Mouse (Mus musculus): ENCODE data around the gene Sp6. TPM values are rescaled to one million over a fixed set of nuclear protein-coding genes. Genes with fewer than 3 reads are reported as not detected.

Gene Sp6
- total RNA-seq, 1 experiment = 5.0 TPM

DNA sequence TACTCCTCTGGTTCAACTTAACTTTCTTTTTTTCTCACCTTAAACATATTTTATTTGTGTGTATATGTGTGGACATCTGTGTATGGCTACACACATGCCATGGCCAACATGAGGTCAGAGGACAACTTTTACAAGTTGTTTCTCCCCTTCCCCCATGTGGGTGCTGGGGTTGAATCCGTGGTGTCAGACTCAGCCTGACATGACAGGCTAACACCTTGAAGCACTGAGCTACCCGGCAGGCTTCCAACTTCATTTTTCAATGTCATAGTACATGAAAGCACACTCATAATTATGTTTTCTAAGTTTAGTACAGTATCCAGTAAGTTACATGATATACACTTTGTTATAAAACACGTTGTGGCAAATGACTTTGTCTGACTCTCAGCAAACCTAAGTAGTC is 42.9 kb upstream of the Sp6 start:
- no peak overlapping the region for H3K27ac ChIP-seq (ENCODE audit: insufficient read depth, low read depth, low read length, poor library complexity, severe bottlenecking)
- DNase-seq (ENCODE audit: low read depth, low spot score) = no peak
- no peak for TF ChIP-seq MAFK (IDR thresholded peaks at IDR 0.05; ENCODE audit: insufficient read depth, low read depth, low read length)
- no peak for TF ChIP-seq CHD2 (IDR thresholded peaks at IDR 0.05; ENCODE audit: low read depth, low read length)
- TF ChIP-seq ZNF384 (IDR thresholded peaks at IDR 0.05; ENCODE audit: low read depth, low read length) = no peak
- no peak for TF ChIP-seq ZC3H11A (IDR thresholded peaks at IDR 0.05; ENCODE audit: borderline replicate concordance, low read depth, low read length)
- no peak for TF ChIP-seq HCFC1 (IDR thresholded peaks at IDR 0.05; ENCODE audit: borderline replicate concordance, insufficient read depth, low read length)
- H3K9me3 ChIP-seq (ENCODE audit: control insufficient read depth, insufficient read depth, low read depth, low read length) = no peaks in the 10 kb centered on the region
- no peak overlapping the region for H3K4me3 ChIP-seq (ENCODE audit: insufficient read depth in 1 of 2, low read depth in 1 of 2, low read length in 2 of 2, poor library complexity in 1 of 2, severe bottlenecking in 1 of 2)
- peaks cover 4% of the 10 kb centered on the region; the same call in 1 of the 2 replicates for H3K36me3 ChIP-seq (ENCODE audit: control insufficient read depth, insufficient read depth, low read length, poor library complexity, severe bottlenecking)
- in situ Hi-C loops (cut with MboI; ENCODE audit: low sequenced_read_pairs in 2 of 2, unreplicated experiment in 2 of 2) = no loop called here
- H3K9ac ChIP-seq (ENCODE audit: insufficient read depth, low read depth, low read length, poor library complexity, severe bottlenecking) = no peak overlapping the region
- H3K4me1 ChIP-seq (ENCODE audit: control insufficient read depth in 2 of 2, insufficient read depth in 2 of 2, low read length in 2 of 2, poor library complexity in 1 of 2) = peaks cover 8 to 20% of the 10 kb centered on the region in 2 experiments

DNA sequence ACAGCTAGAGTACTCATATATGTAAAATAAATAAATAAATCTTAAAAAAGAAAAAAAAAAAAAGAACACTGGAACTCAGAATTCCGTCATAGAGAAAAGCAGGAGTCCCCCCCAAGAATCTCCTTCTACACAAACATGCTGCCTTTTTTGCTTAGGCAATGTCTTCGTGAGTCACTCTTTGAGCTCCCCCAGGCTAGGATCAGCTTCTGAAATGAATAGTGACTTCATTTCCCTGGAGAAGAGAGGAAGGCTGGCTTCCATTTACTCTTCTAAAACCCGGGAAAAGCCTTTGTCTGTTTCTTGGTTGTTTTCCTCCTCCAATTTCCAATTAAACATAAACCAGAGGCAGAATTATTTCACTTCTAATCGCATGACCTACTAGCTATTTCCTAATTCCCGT is 40.3 kb upstream of the Sp6 start:
- Histone ChIP-seq H3K4me3 (ENCODE audit: insufficient read depth in 1 of 2, low read depth in 1 of 2, low read length in 2 of 2, poor library complexity in 1 of 2, severe bottlenecking in 1 of 2) (no peak overlapping the region), H3K36me3 (ENCODE audit: control insufficient read depth, insufficient read depth, low read length, poor library complexity, severe bottlenecking) (peaks cover 4% of the 10 kb centered on the region; the same call in 1 of the 2 replicates), H3K27ac (ENCODE audit: insufficient read depth, low read depth, low read length, poor library complexity, severe bottlenecking) (no peak overlapping the region), H3K9ac (ENCODE audit: insufficient read depth, low read depth, low read length, poor library complexity, severe bottlenecking) (no peak overlapping the region), H3K4me1 (ENCODE audit: control insufficient read depth in 2 of 2, insufficient read depth in 2 of 2, low read length in 2 of 2, poor library complexity in 1 of 2) (peaks cover 5 to 24% of the 10 kb centered on the region in 2 experiments), H3K9me3 (ENCODE audit: control insufficient read depth, insufficient read depth, low read depth, low read length) (no peaks in the 10 kb centered on the region)
- in situ Hi-C loops (cut with MboI; ENCODE audit: low sequenced_read_pairs in 2 of 2, unreplicated experiment in 2 of 2) = no loop called here
- no peak for TF ChIP-seq HCFC1 (IDR thresholded peaks at IDR 0.05; ENCODE audit: borderline replicate concordance, insufficient read depth, low read length)
- no peak for TF ChIP-seq ZC3H11A (IDR thresholded peaks at IDR 0.05; ENCODE audit: borderline replicate concordance, low read depth, low read length)
- no peak for TF ChIP-seq ZNF384 (IDR thresholded peaks at IDR 0.05; ENCODE audit: low read depth, low read length)
- no peak for TF ChIP-seq MAFK (IDR thresholded peaks at IDR 0.05; ENCODE audit: insufficient read depth, low read depth, low read length)
- no peak for TF ChIP-seq CHD2 (IDR thresholded peaks at IDR 0.05; ENCODE audit: low read depth, low read length)
- no peak for DNase-seq (ENCODE audit: low read depth, low spot score)

DNA sequence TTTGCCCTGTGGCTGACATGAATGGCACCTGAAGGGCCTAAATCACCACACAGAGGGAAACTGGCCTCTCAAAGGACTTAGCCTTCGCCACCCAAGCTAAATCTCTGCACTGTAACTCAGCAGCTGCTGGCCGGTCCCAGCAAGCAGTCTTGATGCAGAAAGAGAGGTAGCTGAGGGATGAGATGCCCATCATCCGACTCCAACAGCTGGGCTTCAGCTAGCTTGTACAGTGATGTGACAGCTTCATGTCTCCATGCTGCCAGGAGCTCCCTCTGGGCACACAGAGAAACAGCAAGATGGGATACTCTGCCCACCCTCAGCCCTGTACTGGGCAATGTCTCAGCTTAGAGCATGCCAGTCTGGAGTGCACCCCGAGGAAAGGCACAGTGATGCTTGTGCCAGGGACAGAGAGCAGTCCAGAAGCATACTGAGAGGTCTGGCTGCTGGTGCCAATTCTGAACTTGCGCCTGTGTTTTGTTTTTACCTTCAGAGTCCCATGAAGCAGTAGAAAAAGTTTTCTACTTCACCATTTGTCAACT is 39.7 kb upstream of the Sp6 start:
- no peak for DNase-seq (ENCODE audit: low read depth, low spot score)
- Histone ChIP-seq H3K4me3 (ENCODE audit: insufficient read depth in 1 of 2, low read depth in 1 of 2, low read length in 2 of 2, poor library complexity in 1 of 2, severe bottlenecking in 1 of 2) (no peak overlapping the region), H3K27ac (ENCODE audit: insufficient read depth, low read depth, low read length, poor library complexity, severe bottlenecking) (no peak overlapping the region), H3K9me3 (ENCODE audit: control insufficient read depth, insufficient read depth, low read depth, low read length) (no peaks in the 10 kb centered on the region), H3K4me1 (ENCODE audit: control insufficient read depth in 2 of 2, insufficient read depth in 2 of 2, low read length in 2 of 2, poor library complexity in 1 of 2) (peaks cover 5 to 21% of the 10 kb centered on the region in 2 experiments), H3K9ac (ENCODE audit: insufficient read depth, low read depth, low read length, poor library complexity, severe bottlenecking) (no peak overlapping the region), H3K36me3 (ENCODE audit: control insufficient read depth, insufficient read depth, low read length, poor library complexity, severe bottlenecking) (peaks cover 4% of the 10 kb centered on the region; the same call in 1 of the 2 replicates)
- in situ Hi-C loops (cut with MboI; ENCODE audit: low sequenced_read_pairs in 2 of 2, unreplicated experiment in 2 of 2) = no loop called here
- TF ChIP-seq CHD2 (IDR thresholded peaks at IDR 0.05; ENCODE audit: low read depth, low read length) = no peak
- TF ChIP-seq HCFC1 (IDR thresholded peaks at IDR 0.05; ENCODE audit: borderline replicate concordance, insufficient read depth, low read length) = no peak
- no peak for TF ChIP-seq ZNF384 (IDR thresholded peaks at IDR 0.05; ENCODE audit: low read depth, low read length)
- no peak for TF ChIP-seq MAFK (IDR thresholded peaks at IDR 0.05; ENCODE audit: insufficient read depth, low read depth, low read length)
- TF ChIP-seq ZC3H11A (IDR thresholded peaks at IDR 0.05; ENCODE audit: borderline replicate concordance, low read depth, low read length) = no peak

DNA sequence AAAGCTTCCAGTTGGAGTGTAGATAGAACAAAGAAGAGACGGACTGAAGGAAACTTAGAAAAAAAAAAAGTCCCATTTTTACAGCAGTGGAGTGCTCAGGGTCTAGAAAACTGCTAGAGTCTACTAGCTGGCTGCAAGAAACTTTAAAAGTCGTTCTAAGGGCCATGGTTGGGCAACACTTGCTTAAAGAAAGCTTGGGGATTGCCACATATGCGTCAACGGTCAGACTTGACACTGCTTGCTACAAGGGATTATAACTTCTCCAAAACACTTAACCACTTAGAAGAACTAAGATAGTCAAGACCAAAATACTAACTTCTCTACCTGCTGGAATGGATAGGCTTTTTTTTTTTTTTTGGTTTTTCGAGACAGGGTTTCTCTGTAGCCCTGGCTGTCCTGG is 38.4 kb upstream of the Sp6 start:
- no peak for DNase-seq (ENCODE audit: low read depth, low spot score)
- no peak overlapping the region for H3K27ac ChIP-seq (ENCODE audit: insufficient read depth, low read depth, low read length, poor library complexity, severe bottlenecking)
- no peaks in the 10 kb centered on the region for H3K9me3 ChIP-seq (ENCODE audit: control insufficient read depth, insufficient read depth, low read depth, low read length)
- peaks cover 4% of the 10 kb centered on the region; the same call in 1 of the 2 replicates for H3K36me3 ChIP-seq (ENCODE audit: control insufficient read depth, insufficient read depth, low read length, poor library complexity, severe bottlenecking)
- H3K4me3 ChIP-seq (ENCODE audit: insufficient read depth in 1 of 2, low read depth in 1 of 2, low read length in 2 of 2, poor library complexity in 1 of 2, severe bottlenecking in 1 of 2) = no peak overlapping the region
- TF ChIP-seq MAFK (IDR thresholded peaks at IDR 0.05; ENCODE audit: insufficient read depth, low read depth, low read length) (no peak), CHD2 (IDR thresholded peaks at IDR 0.05; ENCODE audit: low read depth, low read length) (no peak), ZC3H11A (IDR thresholded peaks at IDR 0.05; ENCODE audit: borderline replicate concordance, low read depth, low read length) (no peak), HCFC1 (IDR thresholded peaks at IDR 0.05; ENCODE audit: borderline replicate concordance, insufficient read depth, low read length) (no peak), ZNF384 (IDR thresholded peaks at IDR 0.05; ENCODE audit: low read depth, low read length) (no peak)
- H3K4me1 ChIP-seq (ENCODE audit: control insufficient read depth in 2 of 2, insufficient read depth in 2 of 2, low read length in 2 of 2, poor library complexity in 1 of 2) = peaks cover 7 to 22% of the 10 kb centered on the region in 2 experiments
- no peak overlapping the region for H3K9ac ChIP-seq (ENCODE audit: insufficient read depth, low read depth, low read length, poor library complexity, severe bottlenecking)
- in situ Hi-C loops (cut with MboI; ENCODE audit: low sequenced_read_pairs in 2 of 2, unreplicated experiment in 2 of 2) = no loop called here
